Mouse (Mus musculus) kidney, embryonic 15.5 days (tissue): ENCODE results near the gene Cebpz. TPM values are rescaled to one million over a fixed set of nuclear protein-coding genes. Genes with fewer than 3 reads are reported as not detected.

Experiments
- ATAC-seq: fragments of 200-750 bp; cut with Nextera tagmentation; replicated peaks from 2 replicates; pipeline ENCODE4 v1.8.0; 2017; ENCODE audit warnings: moderate TSS enrichment; ENCODE audit not compliant: low FRiP score
- H3K27ac ChIP-seq: fragments of 300-500 bp; sonication (generic); 2 replicates; pipeline ENCODE4 v1.5.1; 2015; ENCODE audit warnings: mild to moderate bottlenecking, inconsistent platforms
- H3K27me3 ChIP-seq: fragments of 300-500 bp; sonication (generic); 2 replicates; pipeline ENCODE4 v1.6.1; 2015; ENCODE audit warnings: inconsistent platforms
- H3K36me3 ChIP-seq: fragments of 300-500 bp; sonication (generic); 2 replicates; pipeline ENCODE4 v1.6.1; 2015; ENCODE audit warnings: inconsistent platforms
- H3K4me1 ChIP-seq: fragments of 300-500 bp; sonication (generic); 2 replicates; pipeline ENCODE4 v1.6.1; 2015; ENCODE audit warnings: inconsistent platforms
- H3K4me2 ChIP-seq: fragments of 300-500 bp; sonication (generic); 2 replicates; pipeline ENCODE4 v1.6.1; 2015; ENCODE audit warnings: moderate library complexity, mild to moderate bottlenecking, inconsistent platforms
- H3K4me3 ChIP-seq: fragments of 300-500 bp; sonication (generic); replicated peaks from 2 replicates; pipeline ENCODE4 v1.5.1; 2015; ENCODE audit warnings: mild to moderate bottlenecking, inconsistent platforms
- H3K9ac ChIP-seq: fragments of 300-500 bp; sonication (generic); 2 replicates; pipeline ENCODE4 v1.6.1; 2015; ENCODE audit warnings: mild to moderate bottlenecking, inconsistent platforms
- H3K9me3 ChIP-seq: fragments of 300-500 bp; sonication (generic); replicated peaks from 2 replicates; pipeline ENCODE4 v1.6.1; 2016; ENCODE audit warnings: inconsistent platforms
- WGBS: fragments of 180-500 bp; shearing (Covaris S2); methylation state at CpG from one replicate; pipeline ENCODE4 v1.1.7; 2015; ENCODE audit warnings: mixed read lengths; 5-methylcytosine and 5-hydroxymethylcytosine counted together
- polyA plus RNA-seq: library from polyadenylated mRNA; unstranded; fragments of >200 nt; fragmentation: Nextera tagmentation; extraction: Ambion mirVana; gene quantifications from 2 replicates; pipeline ENCODE4 v1.2.1, GENCODE M21; 2015

Gene Cebpz
- polyA plus RNA-seq, 1 experiment from 2014 or later = 66.4 TPM

- H3K36me3 ChIP-seq = peaks cover 47% of the 10 kb centered on the region
- peak overlapping the region; percentile 81 for H3K9ac ChIP-seq
- H3K27me3 ChIP-seq = no peaks in the 10 kb centered on the region
- H3K27ac ChIP-seq = peak overlapping the region; percentile 41; the same call in 1 of the 2 replicates
- peaks cover 10% of the 10 kb centered on the region for H3K4me1 ChIP-seq
- peak overlapping the region; percentile 93 for H3K4me3 ChIP-seq
- peak overlapping the region; percentile 78 for H3K4me2 ChIP-seq
- 9% methylated on average over 26 of the region's 26 CpGs for WGBS
- peak; percentile 50 for ATAC-seq
- no peaks in the 10 kb centered on the region for H3K9me3 ChIP-seq
Observed at GRCm38 (mm10) chr17:78937229-78937853, 475 bp upstream of the Cebpz start.

- H3K9ac ChIP-seq = peak overlapping the region; percentile 81
- no peaks in the 10 kb centered on the region for H3K27me3 ChIP-seq
- H3K4me1 ChIP-seq = peaks cover 10% of the 10 kb centered on the region
- H3K9me3 ChIP-seq = no peaks in the 10 kb centered on the region
- H3K4me2 ChIP-seq = peak overlapping the region; percentile 78
- H3K4me3 ChIP-seq = peak overlapping the region; percentile 93
- H3K36me3 ChIP-seq = peaks cover 53% of the 10 kb centered on the region
- 84% methylated on average over 2 of the region's 2 CpGs for WGBS
- ATAC-seq = no peak
- no peak overlapping the region for H3K27ac ChIP-seq
Observed at GRCm38 (mm10) chr17:78935857-78936256, 1.0 kb downstream of the Cebpz start.

- Histone ChIP-seq H3K27me3 (no peaks in the 10 kb centered on the region), H3K4me1 (peaks cover 22% of the 10 kb centered on the region), H3K9ac (no peak overlapping the region), H3K4me2 (peak overlapping the region; percentile 82), H3K4me3 (peak overlapping the region; percentile 79), H3K36me3 (peaks cover 41% of the 10 kb centered on the region), H3K9me3 (no peaks in the 10 kb centered on the region), H3K27ac (no peak overlapping the region)
- 53% methylated on average over 6 of the region's 6 CpGs for WGBS
- no peak for ATAC-seq
Observed at GRCm38 (mm10) chr17:78917696-78918095, 19.2 kb downstream of the Cebpz start.

GRCm38 (mm10) chr17:78916899-78917298, 20.0 kb downstream of the Cebpz start:
- no peaks in the 10 kb centered on the region for H3K27me3 ChIP-seq
- H3K9me3 ChIP-seq = no peaks in the 10 kb centered on the region
- peak overlapping the region; percentile 79 for H3K9ac ChIP-seq
- peak overlapping the region; percentile 79 for H3K4me3 ChIP-seq
- peak overlapping the region; percentile 82 for H3K4me2 ChIP-seq
- ATAC-seq = no peak
- H3K27ac ChIP-seq = peak overlapping the region; percentile 94
- H3K36me3 ChIP-seq = peaks cover 34% of the 10 kb centered on the region
- WGBS = 2% methylated on average over 11 of the region's 11 CpGs
- H3K4me1 ChIP-seq = peaks cover 23% of the 10 kb centered on the region

GRCm38 (mm10) chr17:78916369-78916813, 20.5 kb downstream of the Cebpz start, which contains the start of gene Cebpzos:
Gene Cebpzos, plus strand, starts transcription at chr17:78916500.
- H3K36me3 ChIP-seq = peaks cover 29% of the 10 kb centered on the region
- peaks cover 23% of the 10 kb centered on the region for H3K4me1 ChIP-seq
- no peaks in the 10 kb centered on the region for H3K9me3 ChIP-seq
- peak within 1 kb of the TSS; percentile 79 for H3K4me3 ChIP-seq
- peak within 1 kb of the TSS; percentile 94 for H3K27ac ChIP-seq
- H3K4me2 ChIP-seq = peak within 1 kb of the TSS; percentile 82
- peak within 1 kb of the TSS; percentile 79 for H3K9ac ChIP-seq
- ATAC-seq = peak; percentile 96
- no peaks in the 10 kb centered on the region for H3K27me3 ChIP-seq
- under 1% methylated on average over 36 of the region's 37 CpGs for WGBS

GRCm38 (mm10) chr17:78915772-78916171, 21.1 kb downstream of the Cebpz start:
- Histone ChIP-seq H3K9me3 (no peaks in the 10 kb centered on the region), H3K27me3 (no peaks in the 10 kb centered on the region), H3K4me2 (peak overlapping the region; percentile 82), H3K4me3 (peak overlapping the region; percentile 79), H3K27ac (peak overlapping the region; percentile 94), H3K9ac (peak overlapping the region; percentile 79), H3K4me1 (peaks cover 23% of the 10 kb centered on the region), H3K36me3 (peaks cover 24% of the 10 kb centered on the region)
- ATAC-seq = no peak
- 50% methylated on average over 6 of the region's 6 CpGs for WGBS

- no peak for ATAC-seq
- no peak overlapping the region for H3K4me3 ChIP-seq
- peaks cover 23% of the 10 kb centered on the region for H3K4me1 ChIP-seq
- H3K27me3 ChIP-seq = no peaks in the 10 kb centered on the region
- WGBS = 62% methylated on average over 3 of the region's 3 CpGs
- H3K27ac ChIP-seq = no peak overlapping the region
- H3K4me2 ChIP-seq = no peak overlapping the region
- H3K9ac ChIP-seq = no peak overlapping the region
- peaks cover 8% of the 10 kb centered on the region for H3K36me3 ChIP-seq
- H3K9me3 ChIP-seq = no peaks in the 10 kb centered on the region
Observed at GRCm38 (mm10) chr17:78913921-78914320, 22.9 kb downstream of the Cebpz start.

GRCm38 (mm10) chr17:78912861-78913281, 24.0 kb downstream of the Cebpz start:
- Histone ChIP-seq H3K4me2 (peak overlapping the region; percentile 58), H3K27me3 (no peaks in the 10 kb centered on the region), H3K9me3 (no peaks in the 10 kb centered on the region), H3K4me3 (peak overlapping the region; percentile 44), H3K27ac (0 out of 2 replicates have a peak overlapping the region, but pooled peaks have one; percentile 37), H3K36me3 (no peaks in the 10 kb centered on the region), H3K4me1 (peaks cover 20% of the 10 kb centered on the region), H3K9ac (no peak overlapping the region)
- ATAC-seq = no peak
- WGBS = 28% methylated on average over 6 of the region's 6 CpGs

- 83% methylated on average over 2 of the region's 2 CpGs for WGBS
- H3K4me3 ChIP-seq = no peak overlapping the region
- 0 out of 2 replicates have a peak, but pooled peaks cover 8% of the 10 kb centered on the region for H3K4me1 ChIP-seq
- no peak overlapping the region for H3K27ac ChIP-seq
- no peak overlapping the region for H3K4me2 ChIP-seq
- no peak for ATAC-seq
- H3K27me3 ChIP-seq = no peaks in the 10 kb centered on the region
- H3K9me3 ChIP-seq = no peaks in the 10 kb centered on the region
- H3K36me3 ChIP-seq = no peaks in the 10 kb centered on the region
- no peak overlapping the region for H3K9ac ChIP-seq
Observed at GRCm38 (mm10) chr17:78909374-78909773, 27.5 kb downstream of the Cebpz start.

GRCm38 (mm10) chr17:78906892-78907291, 30.0 kb downstream of the Cebpz start, which contains the start of gene Sult6b1:
Gene Sult6b1, minus strand, starts transcription at chr17:78906992.
- 72% methylated on average over 5 of the region's 5 CpGs for WGBS
- no peaks in the 10 kb centered on the region for H3K27me3 ChIP-seq
- H3K9ac ChIP-seq = no peak within 1 kb of the TSS
- ATAC-seq = no peak
- no peaks in the 10 kb centered on the region for H3K9me3 ChIP-seq
- H3K4me1 ChIP-seq = 0 out of 2 replicates have a peak, but pooled peaks cover 4% of the 10 kb centered on the region
- H3K4me3 ChIP-seq = no peak within 1 kb of the TSS
- H3K27ac ChIP-seq = no peak within 1 kb of the TSS
- no peaks in the 10 kb centered on the region for H3K36me3 ChIP-seq
- no peak within 1 kb of the TSS for H3K4me2 ChIP-seq

GRCm38 (mm10) chr17:78903158-78903557, 33.7 kb downstream of the Cebpz start:
- Histone ChIP-seq H3K27ac (no peak overlapping the region), H3K36me3 (no peaks in the 10 kb centered on the region), H3K4me3 (no peak overlapping the region), H3K27me3 (no peaks in the 10 kb centered on the region), H3K9me3 (no peaks in the 10 kb centered on the region), H3K4me2 (no peak overlapping the region), H3K9ac (no peak overlapping the region), H3K4me1 (0 out of 2 replicates have a peak, but pooled peaks cover 4% of the 10 kb centered on the region)
- ATAC-seq = no peak
- WGBS = 57% methylated on average over 2 of the region's 2 CpGs

- Histone ChIP-seq H3K4me3 (0 out of 2 replicates have a peak overlapping the region, but pooled peaks have one; percentile 17), H3K36me3 (no peaks in the 10 kb centered on the region), H3K9me3 (no peaks in the 10 kb centered on the region), H3K27ac (no peak overlapping the region), H3K9ac (0 out of 2 replicates have a peak overlapping the region, but pooled peaks have one; percentile 16), H3K4me1 (no peaks in the 10 kb centered on the region), H3K27me3 (no peaks in the 10 kb centered on the region), H3K4me2 (peak overlapping the region; percentile 52)
- 22% methylated on average over 8 of the region's 8 CpGs for WGBS
- ATAC-seq = peak; percentile 60; the same call in 1 of the 2 replicates
Observed at GRCm38 (mm10) chr17:78895394-78895793, 41.5 kb downstream of the Cebpz start.
